Mouse (Mus musculus) A20 (cell line): Measurements from ENCODE around the gene Mylk.
"Not testable (repeated sequence)": the region's sequence is repeated elsewhere in the genome, so short reads cannot be mapped to it uniquely, and the experiment has no call there.

Source experiments
- DNase-seq: peaks from one replicate; pipeline ENCODE4 v3.0.0-alpha.2; 2011; ENCODE audit warnings: low read depth, low spot score

Mylk gene

GRCm38 (mm10) chr16:34768436-34768835 lies 23.4 kb downstream of the Mylk start:
- DNase-seq = no peak

- peak; percentile 19 for DNase-seq
These were observed 25.1 kb downstream of the Mylk start for GRCm38 (mm10) chr16:34770127-34770526.

- no peak for DNase-seq
These were observed 27.5 kb downstream of the Mylk start for GRCm38 (mm10) chr16:34772445-34773032.

GRCm38 (mm10) chr16:34782442-34782841 lies 37.4 kb downstream of the Mylk start:
- no peak for DNase-seq

DNA sequence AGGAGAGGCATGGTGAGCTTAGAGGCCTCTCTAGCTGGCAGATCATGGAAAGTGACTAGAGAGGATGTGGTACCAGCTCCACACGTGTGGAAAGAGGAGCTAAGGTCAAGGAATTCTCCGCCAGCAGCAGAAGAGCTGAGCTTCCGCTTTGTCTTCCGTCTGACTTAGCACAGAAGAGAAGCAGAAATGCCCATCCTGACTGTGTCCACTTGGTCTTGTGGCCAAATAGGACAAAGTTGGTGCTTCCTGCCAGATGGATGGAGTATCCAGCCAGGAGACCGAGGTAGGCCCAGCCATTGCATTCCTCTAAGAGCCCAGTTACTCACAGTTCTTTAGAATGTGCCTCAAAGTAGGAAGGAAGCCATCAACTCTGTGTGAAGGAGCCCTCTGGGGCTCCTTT lies 38.5 kb downstream of the Mylk start:
- no peak for DNase-seq

DNA sequence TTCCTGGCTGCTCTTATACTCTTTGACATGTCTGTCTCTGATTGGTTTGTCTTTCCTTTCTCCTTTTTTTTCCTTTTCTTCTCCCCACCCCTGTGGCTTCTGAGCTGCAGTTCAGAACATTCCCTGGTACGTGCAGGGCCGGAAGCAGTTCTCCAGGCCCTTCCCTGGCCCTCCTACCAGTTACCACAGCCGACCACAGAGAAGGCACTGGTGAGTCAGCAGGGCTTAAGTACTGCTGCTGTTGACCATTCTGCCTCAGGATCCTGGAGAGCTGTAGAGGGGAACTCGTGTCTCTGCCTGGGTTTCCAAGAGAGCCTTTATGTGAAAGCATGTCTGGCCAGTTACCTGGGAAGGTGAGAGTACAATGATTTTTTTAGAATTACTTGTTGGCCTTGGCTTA lies 39.7 kb downstream of the Mylk start:
- DNase-seq = no peak

GRCm38 (mm10) chr16:34792555-34792954 lies 47.5 kb downstream of the Mylk start:
- no peak for DNase-seq

DNA sequence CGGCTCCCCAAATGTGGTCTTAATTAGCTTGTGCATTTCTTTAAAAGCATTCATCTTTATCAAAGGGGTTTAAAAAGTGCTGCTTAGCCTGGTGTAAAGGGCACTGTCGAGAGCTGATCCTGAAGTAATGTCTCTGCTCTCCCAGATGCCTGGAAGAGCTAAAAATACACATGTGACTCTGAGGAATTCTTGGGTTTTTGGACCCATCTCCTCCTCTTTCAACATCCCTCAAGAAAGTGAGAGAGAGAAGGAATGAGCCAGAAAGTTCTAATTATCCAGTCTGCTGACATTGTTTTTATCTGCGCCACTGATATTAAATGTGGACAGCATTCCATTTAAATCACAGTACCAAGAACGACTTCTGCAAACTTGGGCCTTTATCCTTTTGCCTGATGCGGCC lies 48.0 kb downstream of the Mylk start:
- no peak for DNase-seq

- no peak for DNase-seq
These were observed 56.2 kb downstream of the Mylk start for GRCm38 (mm10) chr16:34801222-34801621.

DNA sequence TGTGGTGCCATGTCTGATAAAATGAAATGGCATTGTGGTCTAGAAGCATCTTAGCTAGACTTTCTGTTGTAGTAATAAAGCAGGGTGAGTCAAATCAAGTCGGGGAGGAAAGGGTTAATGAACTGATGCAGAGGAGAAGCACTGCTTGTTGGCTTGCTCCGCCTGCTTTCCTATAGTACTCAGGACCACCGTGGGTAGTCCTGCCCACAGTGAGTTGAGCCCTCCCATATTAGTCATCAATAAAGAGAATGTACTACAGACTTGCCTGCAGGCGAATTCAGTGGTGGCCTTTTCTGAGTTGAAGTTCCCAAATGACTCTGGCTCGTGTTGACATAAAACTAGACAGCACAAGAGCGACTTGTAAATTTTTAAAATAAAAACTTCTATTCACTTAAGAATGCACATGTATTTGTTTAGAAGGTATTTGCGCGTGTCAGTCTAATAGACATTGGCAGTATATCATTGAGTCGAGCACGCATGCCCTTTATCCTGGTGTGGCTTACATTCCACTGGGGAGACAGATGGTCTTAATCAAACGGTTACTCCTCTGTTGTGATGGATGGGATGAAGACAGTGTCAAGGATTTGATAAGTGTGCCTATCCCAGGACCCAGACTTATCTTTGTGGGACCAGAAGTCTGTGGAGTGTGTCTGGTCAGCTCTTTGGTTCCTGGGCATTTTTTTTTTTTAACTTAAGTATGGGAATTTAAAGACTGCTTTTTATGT lies 59.4 kb downstream of the Mylk start:
- no peak for DNase-seq

DNA sequence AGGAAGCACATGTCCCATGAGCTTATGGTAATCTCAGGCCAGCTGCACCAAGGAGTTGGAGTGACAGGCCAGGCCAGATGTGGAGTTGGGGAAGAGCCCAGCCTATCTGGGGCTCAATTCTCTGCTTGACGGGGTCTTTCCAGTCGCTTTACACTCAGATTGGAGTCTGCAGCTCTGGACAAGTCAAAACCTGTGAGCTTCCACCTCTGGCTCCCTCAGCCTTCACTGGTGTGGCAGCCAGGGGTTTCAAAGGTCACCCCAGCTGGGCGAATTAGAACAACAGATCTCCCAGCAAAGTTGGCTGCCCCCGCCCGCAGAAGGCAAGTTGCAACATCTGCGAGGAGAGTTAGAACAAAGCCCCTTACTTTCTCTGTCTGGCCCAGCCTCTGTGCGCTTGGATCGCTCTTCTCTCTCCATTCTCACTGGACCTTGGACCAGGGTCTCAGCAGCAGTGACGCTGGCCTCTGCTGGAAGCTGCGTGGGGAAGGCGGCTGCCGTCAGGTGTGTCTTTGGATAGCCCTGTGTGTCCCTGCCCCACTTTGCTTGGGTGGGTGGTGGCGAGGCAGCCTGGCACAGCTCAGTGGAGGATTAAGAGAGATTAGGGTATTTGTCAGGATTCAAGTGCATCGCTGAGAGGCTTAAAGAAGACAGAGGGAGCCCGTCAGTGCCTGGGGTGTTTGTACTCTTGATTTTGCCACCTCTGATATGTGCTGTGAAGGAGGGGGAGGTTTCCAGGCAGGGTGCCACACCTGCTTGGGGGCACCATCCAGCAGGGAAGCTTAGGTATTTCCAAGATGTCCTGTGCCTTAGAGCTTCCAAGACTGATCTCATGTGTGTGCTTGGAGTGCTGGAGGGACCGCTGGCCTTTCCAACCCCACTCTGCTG lies 62.1 kb downstream of the Mylk start:
- DNase-seq = no peak

DNA sequence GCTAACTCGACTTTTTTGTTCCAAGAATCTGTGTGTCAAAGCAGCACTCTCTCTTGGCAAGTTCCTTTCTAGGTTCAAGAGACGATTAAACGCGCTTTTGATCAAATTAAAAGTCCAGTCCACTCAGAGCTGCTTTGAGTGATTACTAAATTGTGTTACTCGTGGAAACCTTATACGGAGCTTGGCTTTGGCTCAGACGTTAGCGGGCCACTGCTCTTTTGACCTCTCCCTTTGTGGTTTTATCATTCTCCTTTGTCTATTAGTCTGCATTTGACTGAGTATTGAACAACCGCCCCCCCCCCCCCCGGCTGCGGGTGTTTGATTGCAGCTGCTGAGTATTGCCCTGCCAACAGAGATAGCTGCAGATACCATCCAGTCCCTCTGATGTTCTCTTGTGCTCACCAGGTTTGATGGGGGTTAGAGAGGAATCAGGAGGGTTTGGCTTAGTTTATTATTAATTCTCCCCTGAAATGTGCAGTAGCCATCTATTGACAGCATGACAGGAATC lies 62.8 kb downstream of the Mylk start:
- no peak for DNase-seq

GRCm38 (mm10) chr16:34812165-34812564 lies 67.2 kb downstream of the Mylk start:
- DNase-seq = no peak

- DNase-seq = not testable (repeated sequence)
These were observed 68.2 kb downstream of the Mylk start for GRCm38 (mm10) chr16:34813161-34813560.

DNA sequence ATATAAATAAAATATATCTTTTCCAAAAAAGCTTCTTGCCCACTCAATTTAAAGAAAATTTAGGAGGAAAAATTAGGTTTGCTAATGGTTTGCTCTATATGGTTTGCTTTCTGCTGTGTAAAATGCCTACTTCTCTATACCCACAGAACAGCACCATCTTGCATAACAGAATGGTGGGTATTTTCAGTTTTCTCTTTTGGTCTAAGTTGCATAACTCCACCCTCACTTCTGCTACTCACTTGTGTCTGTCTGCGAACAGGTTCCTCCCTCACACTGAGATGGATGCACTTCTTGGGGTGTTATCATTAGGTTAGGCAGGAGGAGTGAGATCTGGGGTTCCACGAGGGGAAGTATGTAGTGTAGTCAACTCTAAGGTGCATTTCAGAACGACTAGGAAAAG lies 68.6 kb downstream of the Mylk start:
- no peak for DNase-seq

- no peak for DNase-seq
These were observed 69.6 kb downstream of the Mylk start for GRCm38 (mm10) chr16:34814612-34815011.

- DNase-seq = no peak
These were observed 71.5 kb downstream of the Mylk start for GRCm38 (mm10) chr16:34816548-34816947.

DNA sequence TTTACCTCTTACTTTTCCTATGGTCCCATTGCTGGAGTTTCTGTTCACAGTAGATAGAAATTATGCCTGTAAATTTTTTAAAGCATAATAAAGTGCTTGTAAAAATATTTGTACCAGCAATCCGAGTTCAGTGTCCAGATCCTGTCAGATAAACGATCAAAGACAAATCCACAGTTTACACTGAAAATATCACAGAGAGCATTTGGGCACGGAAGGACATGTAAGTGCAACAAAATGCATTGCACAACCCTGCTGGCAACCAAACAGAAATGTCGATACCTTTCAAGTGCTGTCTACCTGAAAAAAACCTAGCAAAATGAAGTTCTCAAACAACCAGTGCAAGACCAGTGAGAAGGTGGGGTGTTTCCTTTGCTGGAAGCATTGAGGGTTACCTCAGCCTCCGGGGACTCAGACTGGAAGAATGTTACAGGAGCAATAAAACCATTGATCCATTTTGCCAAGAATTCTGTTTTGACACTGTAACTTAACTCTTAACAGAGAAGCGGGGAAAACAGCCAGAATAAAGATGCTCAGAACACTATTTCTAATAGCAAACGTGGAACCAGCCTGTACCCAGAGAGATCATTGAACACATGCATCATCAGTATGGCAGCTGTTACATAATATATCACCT lies 80.2 kb downstream of the Mylk start:
- no peak for DNase-seq

DNA sequence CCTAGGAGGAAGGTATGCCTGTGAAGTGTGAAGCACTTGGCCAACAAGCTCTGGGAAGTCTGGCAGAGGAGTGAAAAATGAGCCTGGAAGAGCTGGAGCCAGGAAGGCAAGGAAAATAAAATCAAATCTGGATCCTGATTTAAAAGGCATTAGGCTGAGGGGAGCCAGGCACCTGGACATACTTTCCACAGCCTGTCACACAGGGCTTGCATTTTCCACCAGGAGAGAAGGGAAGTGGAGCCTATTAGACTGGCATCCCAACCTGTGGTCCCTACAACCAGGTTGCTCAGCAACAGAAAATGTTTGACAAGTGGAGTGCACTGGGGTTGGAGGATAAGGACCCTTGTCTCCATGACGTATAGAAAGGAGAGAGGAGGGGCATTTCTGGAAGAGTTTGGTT lies 89.5 kb downstream of the Mylk start:
- no peak for DNase-seq

GRCm38 (mm10) chr16:34839004-34839703 lies 94.1 kb downstream of the Mylk start:
- no peak for DNase-seq

- DNase-seq = no peak
These were observed 94.8 kb downstream of the Mylk start for GRCm38 (mm10) chr16:34839704-34840331.
